In genomic region chr6:135524886-135525285, GRCm38 (mm10) we compare ENCODE assay signal across 15 mouse cellular contexts.
DNase-seq lines count a peak whose midpoint lies in the region; ATAC-seq and TF ChIP-seq lines count a peak whose summit lies in the region.
"Had no signal": no experiment of that assay in that cellular context is flagged by ENCODE, and none has a peak within 500 bp of the region (broad histone marks: within the 10 kb centered on the region; RNA-seq: fewer than 3 reads in every experiment).

No protein-coding gene starts in this region.

- no peaks in the 10 kb centered on the region for H3K36me3 ChIP-seq in intestine, postnatal 0 days (ENCODE audit: control insufficient read depth, insufficient read depth)
- H3K36me3 ChIP-seq in intestine, embryonic 15.5 days, result no peaks in the 10 kb centered on the region
- H3K36me3 ChIP-seq in lung, embryonic 14.5 days (ENCODE audit: insufficient read depth), result no peaks in the 10 kb centered on the region
- H3K36me3 ChIP-seq: embryonic facial prominence, embryonic 12.5 days; forebrain, embryonic 10.5 days; heart, embryonic 13.5 days; hindbrain, embryonic 13.5 days; liver, embryonic 15.5 days; neural tube, embryonic 15.5 days had no signal

- 78% methylated on average over 5 of the region's 5 CpGs for WGBS in intestine, postnatal 0 days
- 77% methylated on average over 5 of the region's 5 CpGs for WGBS in intestine, embryonic 15.5 days
- 68% methylated on average over 5 of the region's 5 CpGs for WGBS in lung, embryonic 14.5 days

- no peaks in the 10 kb centered on the region for H3K9me3 ChIP-seq in intestine, postnatal 0 days (ENCODE audit: control insufficient read depth)
- no peaks in the 10 kb centered on the region for H3K9me3 ChIP-seq in intestine, embryonic 15.5 days
- H3K9me3 ChIP-seq in lung, embryonic 14.5 days (ENCODE audit: low read depth, low read length), result no peaks in the 10 kb centered on the region
- H3K9me3 ChIP-seq: embryonic facial prominence, embryonic 12.5 days; forebrain, embryonic 10.5 days; heart, embryonic 13.5 days; hindbrain, embryonic 13.5 days; liver, embryonic 15.5 days; neural tube, embryonic 15.5 days had no signal

- TF ChIP-seq CTCF in intestine, postnatal 0 days (IDR thresholded peaks at IDR 0.05; ENCODE audit: low read depth), result 0 out of 2 replicates have a peak, but pooled peaks have one; percentile 29
- peak; percentile 24; the same call in 1 of the 2 replicates for TF ChIP-seq CTCF in lung, embryonic 14.5 days (IDR thresholded peaks at IDR 0.05; ENCODE audit: low read depth)

- no peak for ATAC-seq in intestine, postnatal 0 days
- ATAC-seq in intestine, embryonic 15.5 days, result no peak
- ATAC-seq in lung, embryonic 14.5 days (ENCODE audit: insufficient read depth), result no peak

- H3K27me3 ChIP-seq in intestine, postnatal 0 days (replicated peaks; ENCODE audit: control insufficient read depth, insufficient read depth, low read length), result no peaks in the 10 kb centered on the region
- H3K27me3 ChIP-seq in intestine, embryonic 15.5 days (replicated peaks), result no peaks in the 10 kb centered on the region
- H3K27me3 ChIP-seq in lung, embryonic 14.5 days (ENCODE audit: insufficient read depth, low read length), result no peaks in the 10 kb centered on the region
- H3K27me3 ChIP-seq: embryonic facial prominence, embryonic 12.5 days; heart, embryonic 13.5 days; liver, embryonic 15.5 days had no signal

- H3K4me1 ChIP-seq in intestine, postnatal 0 days (replicated peaks; ENCODE audit: control insufficient read depth, insufficient read depth, low read length), result no peaks in the 10 kb centered on the region
- peaks cover 6% of the 10 kb centered on the region; the same call in 1 of the 2 replicates for H3K4me1 ChIP-seq in intestine, embryonic 15.5 days (replicated peaks)
- H3K4me1 ChIP-seq in lung, embryonic 14.5 days (ENCODE audit: insufficient read depth), result no peaks in the 10 kb centered on the region
- H3K4me1 ChIP-seq: liver, embryonic 15.5 days had no signal

- no peak overlapping the region for H3K4me3 ChIP-seq in intestine, postnatal 0 days (ENCODE audit: low read depth, low read length)
- no peak overlapping the region for H3K4me3 ChIP-seq in intestine, embryonic 15.5 days (replicated peaks)
- no peak overlapping the region for H3K4me3 ChIP-seq in lung, embryonic 14.5 days (ENCODE audit: low read depth, low read length)
- H3K4me3 ChIP-seq: embryonic facial prominence, embryonic 12.5 days; forebrain, embryonic 10.5 days; heart, embryonic 13.5 days; hindbrain, embryonic 13.5 days; liver, embryonic 15.5 days; neural tube, embryonic 15.5 days had no signal

- peak; percentile 11 to 33 for DNase-seq in cerebellum, adult 18-20 months
- no peak for DNase-seq in cerebellum, adult 11 months
- peak; percentile 13 for DNase-seq in lung, embryonic 14.5 days
- no peak for DNase-seq in lung, adult 18-20 months
- DNase-seq in naive thymus-derived CD4-positive, alpha-beta T cell, adult 2 months (ENCODE audit: low read depth), result peak; percentile 9
- no peak for DNase-seq in layer of hippocampus, postnatal 10 days (ENCODE audit: low spot score in 2 of 2)
- DNase-seq: gastrocnemius, postnatal 10 days had no signal

- no peak overlapping the region for H3K9ac ChIP-seq in intestine, postnatal 0 days (ENCODE audit: low read depth, low read length)
- H3K9ac ChIP-seq in intestine, embryonic 15.5 days, result no peak overlapping the region
- no peak overlapping the region for H3K9ac ChIP-seq in lung, embryonic 14.5 days
- H3K9ac ChIP-seq: embryonic facial prominence, embryonic 12.5 days; hindbrain, embryonic 13.5 days; liver, embryonic 15.5 days; neural tube, embryonic 15.5 days had no signal

- no peak overlapping the region for H3K27ac ChIP-seq in intestine, postnatal 0 days (ENCODE audit: low read depth, low read length)
- no peak overlapping the region for H3K27ac ChIP-seq in intestine, embryonic 15.5 days
- no peak overlapping the region for H3K27ac ChIP-seq in lung, embryonic 14.5 days (ENCODE audit: low read depth)
- H3K27ac ChIP-seq: embryonic facial prominence, embryonic 12.5 days; forebrain, embryonic 10.5 days; heart, embryonic 13.5 days; hindbrain, embryonic 13.5 days; liver, embryonic 15.5 days; neural tube, embryonic 15.5 days had no signal

- H3K4me2 ChIP-seq in intestine, postnatal 0 days (replicated peaks; ENCODE audit: low read depth), result no peak overlapping the region
- H3K4me2 ChIP-seq in intestine, embryonic 15.5 days (replicated peaks), result no peak overlapping the region
- no peak overlapping the region for H3K4me2 ChIP-seq in lung, embryonic 14.5 days
- H3K4me2 ChIP-seq: liver, embryonic 15.5 days had no signal

Comparison
In these comparisons a context has a peak if more than half of its experiments do, and no peak if none do; other contexts are left out.
1. DNase-seq: peak in cerebellum, adult 18-20 months (2 of 2), lung, embryonic 14.5 days (single experiment) and naive thymus-derived CD4-positive, alpha-beta T cell, adult 2 months (single experiment); none in cerebellum, adult 11 months (single experiment), lung, adult 18-20 months (0 of 2) and layer of hippocampus, postnatal 10 days (0 of 2).